Mouse (Mus musculus) midbrain, embryonic 16.5 days (tissue): ENCODE data around the gene Creb3l2. TPM values are rescaled to one million over a fixed set of nuclear protein-coding genes. Genes with fewer than 3 reads are reported as not detected.

Source experiments
- ATAC-seq: fragments of 200-750 bp; cut with Nextera tagmentation; 2 replicates; pipeline ENCODE4 v1.8.0; 2017; ENCODE audit warnings: moderate TSS enrichment
- H3K27ac ChIP-seq: fragments of 300-500 bp; sonication (generic); 2 replicates; pipeline ENCODE4 v1.5.1; 2014; ENCODE audit warnings: mild to moderate bottlenecking, low read length, mixed read lengths
- H3K27me3 ChIP-seq: fragments of 300-500 bp; sonication (generic); 2 replicates; pipeline ENCODE4 v1.6.1; 2014; ENCODE audit warnings: low read depth, low read length, mixed read lengths; ENCODE audit not compliant: control insufficient read depth, insufficient read depth
- H3K36me3 ChIP-seq: fragments of 300-500 bp; sonication (generic); 2 replicates; pipeline ENCODE4 v1.6.1; 2014; ENCODE audit warnings: mild to moderate bottlenecking, low read length, moderate library complexity, mixed read lengths; ENCODE audit not compliant: control insufficient read depth, insufficient read depth
- H3K4me1 ChIP-seq: fragments of 300-500 bp; sonication (generic); 2 replicates; pipeline ENCODE4 v1.6.1; 2014; ENCODE audit warnings: mild to moderate bottlenecking, low read length, mixed read lengths; ENCODE audit not compliant: control insufficient read depth, insufficient read depth
- H3K4me2 ChIP-seq: fragments of 300-500 bp; sonication (generic); 2 replicates; pipeline ENCODE4 v1.6.1; 2014; ENCODE audit warnings: mild to moderate bottlenecking, low read length, mixed read lengths
- H3K4me3 ChIP-seq: fragments of 300-500 bp; sonication (generic); 2 replicates; pipeline ENCODE4 v1.5.1; 2014; ENCODE audit warnings: low read depth, mild to moderate bottlenecking, low read length, moderate library complexity, mixed read lengths
- H3K9ac ChIP-seq: fragments of 300-500 bp; sonication (generic); 2 replicates; pipeline ENCODE4 v1.6.1; 2014; ENCODE audit warnings: low read depth, low read length, mixed read lengths
- H3K9me3 ChIP-seq: fragments of 300-500 bp; sonication (generic); replicated peaks from 2 replicates; pipeline ENCODE4 v1.6.1; 2014; ENCODE audit warnings: mild to moderate bottlenecking, low read length, mixed read lengths; ENCODE audit not compliant: control insufficient read depth, poor library complexity, severe bottlenecking
- WGBS: fragments of 180-500 bp; shearing (Covaris S2); extraction: QIAGEN DNeasy Blood & Tissue Kit; methylation state at CpG from one replicate; pipeline ENCODE4 v1.1.7; 2014; 5-methylcytosine and 5-hydroxymethylcytosine counted together
- polyA plus RNA-seq: library from polyadenylated mRNA; unstranded; fragments of >200 nt; fragmentation: Nextera tagmentation; extraction: Ambion mirVana; gene quantifications from 2 replicates; pipeline ENCODE4 v1.2.1, GENCODE M21; 2015

Gene Creb3l2
- polyA plus RNA-seq, 1 experiment from 2014 or later = 2.3 TPM

DNA sequence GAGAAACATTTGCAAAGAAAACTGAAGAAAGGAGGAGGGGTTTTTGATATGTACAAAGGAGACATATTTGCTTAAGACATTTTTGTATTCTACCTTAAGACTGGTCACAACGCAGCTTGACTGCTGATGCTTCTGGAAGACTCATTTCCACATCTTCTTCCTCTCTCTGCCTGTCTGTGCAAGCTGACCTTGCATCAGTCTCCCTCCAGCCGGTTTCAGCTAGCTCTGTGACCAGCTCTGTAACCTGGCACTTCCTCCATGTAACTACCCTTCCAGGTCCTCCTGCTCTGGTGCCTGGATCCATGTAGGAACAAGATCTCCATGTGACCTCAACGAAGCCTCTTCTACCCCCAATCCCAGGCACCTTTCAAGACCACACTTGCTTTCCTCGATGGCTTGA, 45.8 kb downstream of the Creb3l2 start:
- ATAC-seq = no peak
- Histone ChIP-seq H3K9me3 (no peaks in the 10 kb centered on the region), H3K9ac (no peak overlapping the region), H3K27ac (no peak overlapping the region), H3K27me3 (no peaks in the 10 kb centered on the region), H3K4me2 (no peak overlapping the region), H3K4me3 (no peak overlapping the region), H3K36me3 (no peaks in the 10 kb centered on the region), H3K4me1 (no peaks in the 10 kb centered on the region)
- WGBS = 93% methylated on average over 4 of the region's 4 CpGs

DNA sequence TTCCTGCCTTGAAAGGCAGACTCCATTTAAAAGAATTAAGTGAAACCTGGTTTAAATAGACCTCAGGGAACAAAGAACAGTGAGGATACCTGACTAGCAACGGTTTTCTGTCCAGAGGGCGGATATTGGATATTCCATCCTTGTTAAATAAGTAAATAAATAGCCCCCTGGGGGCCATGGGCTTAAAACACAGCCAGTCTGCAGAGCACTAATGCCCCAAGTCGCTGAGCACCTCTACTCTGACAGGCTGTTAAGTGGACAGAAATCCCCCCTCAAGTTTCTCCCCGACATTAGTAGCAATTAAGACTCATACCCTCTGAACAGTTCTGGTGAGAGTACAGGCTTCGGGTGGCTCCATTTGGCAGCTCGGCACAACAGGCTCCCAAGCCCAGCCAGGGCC, 48.7 kb downstream of the Creb3l2 start:
- no peaks in the 10 kb centered on the region for H3K27me3 ChIP-seq
- H3K4me3 ChIP-seq = no peak overlapping the region
- ATAC-seq = no peak
- H3K36me3 ChIP-seq = no peaks in the 10 kb centered on the region
- H3K9me3 ChIP-seq = no peaks in the 10 kb centered on the region
- 53% methylated on average over 6 of the region's 6 CpGs for WGBS
- H3K27ac ChIP-seq = no peak overlapping the region
- no peak overlapping the region for H3K4me2 ChIP-seq
- no peaks in the 10 kb centered on the region for H3K4me1 ChIP-seq
- H3K9ac ChIP-seq = no peak overlapping the region

DNA sequence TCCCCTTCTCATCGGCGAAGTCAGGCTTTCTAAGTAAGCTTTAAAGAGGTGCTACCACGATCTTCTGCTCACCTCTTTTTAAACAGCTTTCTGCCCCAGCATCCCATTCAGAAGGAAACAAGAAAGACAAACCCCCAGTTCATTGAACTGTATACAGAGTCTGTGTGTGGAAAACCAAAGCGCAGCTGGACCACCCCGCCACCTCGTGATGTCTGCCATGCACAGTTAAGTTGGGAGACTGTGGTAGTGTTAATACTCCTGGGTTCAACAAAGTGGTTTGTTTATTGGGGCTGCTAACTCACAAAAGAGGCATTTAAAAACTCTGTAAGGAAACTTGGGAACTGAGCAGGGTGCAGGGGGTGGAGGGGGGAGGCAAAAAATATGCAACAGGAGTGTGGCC, 49.7 kb downstream of the Creb3l2 start:
- no peak overlapping the region for H3K27ac ChIP-seq
- no peak for ATAC-seq
- no peak overlapping the region for H3K9ac ChIP-seq
- H3K4me3 ChIP-seq = no peak overlapping the region
- WGBS = 62% methylated on average over 6 of the region's 6 CpGs
- H3K27me3 ChIP-seq = no peaks in the 10 kb centered on the region
- H3K4me1 ChIP-seq = no peaks in the 10 kb centered on the region
- no peak overlapping the region for H3K4me2 ChIP-seq
- no peaks in the 10 kb centered on the region for H3K9me3 ChIP-seq
- H3K36me3 ChIP-seq = no peaks in the 10 kb centered on the region

DNA sequence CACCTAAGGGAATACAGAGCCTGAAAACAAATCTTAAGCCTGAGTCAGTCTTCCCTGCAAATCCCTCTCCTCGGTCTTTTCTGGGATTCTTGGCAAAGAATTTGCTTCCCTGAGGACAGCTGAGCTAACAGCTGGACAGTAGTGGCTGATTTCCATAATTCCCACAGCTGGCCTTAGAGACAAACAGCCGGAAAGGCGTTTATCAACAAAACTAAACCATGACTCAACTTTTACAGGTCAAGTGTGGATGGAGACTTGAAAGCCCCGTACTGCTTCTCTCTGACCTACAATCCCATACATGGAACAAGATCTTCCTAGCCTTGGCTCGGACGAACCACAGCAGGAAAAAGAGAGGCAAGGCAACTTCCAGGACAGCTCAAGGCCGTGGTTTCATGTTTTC, 50.6 kb downstream of the Creb3l2 start:
- Histone ChIP-seq H3K9ac (no peak overlapping the region), H3K27me3 (no peaks in the 10 kb centered on the region), H3K36me3 (no peaks in the 10 kb centered on the region), H3K4me3 (no peak overlapping the region), H3K9me3 (no peaks in the 10 kb centered on the region), H3K4me2 (no peak overlapping the region), H3K4me1 (no peaks in the 10 kb centered on the region), H3K27ac (no peak overlapping the region)
- no peak for ATAC-seq
- 77% methylated on average over 7 of the region's 7 CpGs for WGBS

DNA sequence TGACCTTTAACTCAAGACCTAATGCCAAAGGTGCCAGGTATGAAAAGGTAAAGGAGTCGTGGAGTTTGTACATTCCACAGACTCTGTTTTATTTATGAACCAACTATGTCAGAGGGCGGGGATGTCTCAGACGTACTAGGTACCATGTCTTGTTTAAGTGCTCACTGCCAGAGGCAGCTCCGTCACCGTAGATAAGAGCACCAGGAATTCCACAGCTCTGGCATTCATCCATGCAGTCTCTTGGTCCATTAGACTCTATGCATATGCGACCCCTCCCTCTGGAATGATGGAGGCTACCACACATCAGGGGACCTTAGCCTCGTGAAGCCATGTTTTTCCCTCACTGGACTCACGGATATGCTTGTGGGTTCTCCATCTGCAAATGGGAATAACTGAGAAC, 53.0 kb downstream of the Creb3l2 start:
- Histone ChIP-seq H3K27me3 (no peaks in the 10 kb centered on the region), H3K36me3 (no peaks in the 10 kb centered on the region), H3K27ac (no peak overlapping the region), H3K4me3 (no peak overlapping the region), H3K4me1 (no peaks in the 10 kb centered on the region), H3K9ac (no peak overlapping the region), H3K9me3 (no peaks in the 10 kb centered on the region), H3K4me2 (no peak overlapping the region)
- 83% methylated on average over 8 of the region's 8 CpGs for WGBS
- ATAC-seq = no peak

DNA sequence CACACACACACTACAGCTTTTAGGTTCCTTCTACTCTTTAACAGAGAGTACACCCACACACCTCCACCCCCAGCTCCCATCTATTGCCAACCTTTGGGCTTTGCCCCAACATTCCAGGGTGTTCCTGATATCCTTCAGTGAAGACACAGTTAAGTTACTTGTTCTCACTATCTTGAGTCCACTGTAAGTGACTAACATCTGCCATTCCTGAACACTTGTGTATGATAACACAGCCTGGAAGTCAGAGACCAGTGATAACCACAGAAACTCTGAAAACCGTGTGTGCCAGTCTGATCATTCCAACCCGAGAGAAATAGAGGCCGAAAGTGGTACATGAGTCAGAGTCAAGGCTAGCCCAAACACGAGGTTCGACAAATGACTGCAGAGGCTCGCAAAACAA, 53.4 kb downstream of the Creb3l2 start:
- H3K4me2 ChIP-seq = no peak overlapping the region
- no peaks in the 10 kb centered on the region for H3K36me3 ChIP-seq
- H3K27ac ChIP-seq = no peak overlapping the region
- ATAC-seq = no peak
- no peak overlapping the region for H3K9ac ChIP-seq
- H3K4me3 ChIP-seq = no peak overlapping the region
- no peaks in the 10 kb centered on the region for H3K27me3 ChIP-seq
- WGBS = 92% methylated on average over 6 of the region's 6 CpGs
- H3K4me1 ChIP-seq = no peaks in the 10 kb centered on the region
- H3K9me3 ChIP-seq = no peaks in the 10 kb centered on the region

DNA sequence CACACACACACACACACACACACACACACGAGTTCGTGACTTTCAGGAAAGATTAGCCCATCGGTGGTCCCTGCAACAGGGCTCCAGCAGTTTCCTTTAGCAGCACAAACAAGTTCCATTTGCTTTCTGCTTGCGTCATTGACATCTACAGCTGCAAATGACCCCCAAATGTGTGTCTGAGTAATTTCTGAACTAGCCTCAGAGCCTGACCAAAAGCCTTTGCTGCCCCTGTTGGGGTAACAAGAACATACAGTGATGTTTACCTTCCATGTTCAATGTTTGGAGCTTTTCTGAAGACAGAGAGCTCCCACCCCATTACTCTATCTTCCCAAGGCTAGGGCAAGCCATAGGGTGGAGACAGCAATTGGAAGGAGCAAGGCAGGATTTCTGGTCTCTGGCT, 54.7 kb downstream of the Creb3l2 start:
- Histone ChIP-seq H3K9me3 (no peaks in the 10 kb centered on the region), H3K4me3 (no peak overlapping the region), H3K27ac (no peak overlapping the region), H3K36me3 (no peaks in the 10 kb centered on the region), H3K27me3 (no peaks in the 10 kb centered on the region), H3K4me1 (no peaks in the 10 kb centered on the region), H3K9ac (no peak overlapping the region), H3K4me2 (no peak overlapping the region)
- no peak for ATAC-seq
- WGBS = 96% methylated on average over 4 of the region's 4 CpGs

DNA sequence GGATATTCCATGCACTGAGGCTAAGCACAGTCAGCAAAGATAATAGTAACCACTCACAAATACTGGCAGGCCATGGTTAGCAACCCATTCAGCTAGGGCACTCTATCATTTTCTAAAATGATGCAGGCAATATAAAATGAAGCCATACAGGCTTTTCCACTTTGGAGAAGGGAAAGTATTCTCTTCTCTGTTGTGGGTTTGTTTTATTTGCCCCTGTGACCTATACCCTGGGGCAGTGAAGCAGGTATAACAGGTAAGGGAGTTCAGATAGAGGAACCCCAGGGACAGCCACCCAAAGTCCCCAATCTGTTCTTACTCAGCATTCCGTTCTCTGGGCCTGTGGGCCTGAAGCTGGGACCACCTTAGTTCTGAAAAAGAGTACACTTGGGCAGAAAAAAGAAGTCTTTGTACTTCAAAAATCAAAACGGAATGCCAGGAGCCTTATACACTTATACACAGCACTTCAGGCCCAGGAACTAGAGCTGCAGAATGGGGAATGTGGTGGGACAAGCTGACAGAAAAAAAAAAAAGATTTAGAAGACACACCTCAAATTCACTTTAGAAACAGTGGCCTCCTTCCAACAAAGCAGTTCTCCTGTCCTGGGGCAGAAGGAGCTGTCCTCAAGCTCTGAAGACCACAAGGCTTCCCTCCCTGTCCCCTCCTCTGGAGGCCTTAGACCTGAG, 56.2 kb downstream of the Creb3l2 start:
- Histone ChIP-seq H3K9ac (no peak overlapping the region), H3K27ac (no peak overlapping the region), H3K4me2 (no peak overlapping the region), H3K36me3 (no peaks in the 10 kb centered on the region), H3K27me3 (no peaks in the 10 kb centered on the region), H3K4me3 (no peak overlapping the region), H3K4me1 (no peaks in the 10 kb centered on the region), H3K9me3 (no peaks in the 10 kb centered on the region)
- no peak for ATAC-seq
- WGBS = 85% methylated on average over 2 of the region's 2 CpGs

DNA sequence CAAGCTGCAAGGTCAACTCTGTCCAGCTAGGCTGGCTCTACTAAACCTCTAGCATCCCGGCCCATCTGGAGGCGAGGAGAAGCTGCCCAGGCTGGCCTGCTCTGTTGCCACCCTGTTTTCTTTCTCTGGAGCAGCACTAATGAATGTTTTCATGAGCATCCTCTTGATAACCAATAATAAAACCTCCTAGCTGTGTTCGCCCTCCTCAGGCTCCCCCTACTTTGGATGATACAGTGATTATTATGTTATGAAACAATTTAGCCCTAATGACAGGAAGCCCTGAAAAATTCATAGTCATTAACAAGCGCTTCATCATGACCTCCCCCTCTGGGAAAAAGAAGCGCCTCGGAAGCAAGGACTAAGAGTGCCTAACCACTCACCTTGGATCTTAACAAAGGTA, 59.2 kb downstream of the Creb3l2 start:
- no peak overlapping the region for H3K9ac ChIP-seq
- no peaks in the 10 kb centered on the region for H3K4me1 ChIP-seq
- H3K4me3 ChIP-seq = no peak overlapping the region
- H3K27ac ChIP-seq = no peak overlapping the region
- H3K27me3 ChIP-seq = no peaks in the 10 kb centered on the region
- 87% methylated on average over 6 of the region's 6 CpGs for WGBS
- H3K36me3 ChIP-seq = no peaks in the 10 kb centered on the region
- H3K4me2 ChIP-seq = no peak overlapping the region
- no peak for ATAC-seq
- H3K9me3 ChIP-seq = no peaks in the 10 kb centered on the region
